Mouse (Mus musculus) erythroblast, embryonic 14.5 days (primary cell): Measurements from ENCODE around the gene Tmem82.

Experiments
- GATA1 ChIP-seq: IDR thresholded peaks from 2 replicates; pipeline ENCODE4 v1.6.1; 2012; ENCODE audit warnings: low read length, inconsistent platforms, mixed read lengths
- TAL1 ChIP-seq: IDR thresholded peaks from 3 replicates; pipeline ENCODE4 v1.6.1; 2012; ENCODE audit warnings: low read length, inconsistent platforms, mixed read lengths

DNA sequence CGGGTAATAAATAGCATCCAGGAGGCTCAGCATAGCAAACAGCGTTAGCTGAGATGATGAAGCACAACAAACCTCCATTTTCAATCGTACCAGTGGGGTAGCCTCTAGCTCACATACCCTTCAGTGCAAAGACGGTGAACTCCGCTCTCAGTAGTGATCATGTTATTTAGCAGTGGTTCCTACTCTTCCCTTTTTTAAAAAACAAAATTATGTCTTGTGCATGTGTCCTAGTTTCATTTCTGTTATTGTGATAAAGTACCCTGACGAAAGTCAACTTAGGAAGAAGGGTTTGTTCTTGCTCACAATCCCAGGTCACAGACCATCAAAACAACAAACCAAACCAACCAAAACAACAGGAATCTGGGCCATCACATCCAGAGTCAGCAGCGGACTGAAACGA, 27.6 kb upstream of the Tmem82 start:
- TF ChIP-seq TAL1 (no peak), GATA1 (no peak)
